Mouse (Mus musculus) layer of hippocampus, adult 6 months (tissue): Measurements from ENCODE around the gene Il25. TPM values are rescaled to one million over a fixed set of nuclear protein-coding genes. Genes with fewer than 3 reads are reported as not detected.

ENCODE experiments used
- long read RNA-seq, 2 experiments: library from polyadenylated mRNA; unstranded; transcript quantifications; one replicate each; pipeline ENCODE4 v2.0.0; 2019 to 2020
- microRNA-seq: library from miRNA; unstranded; fragments of <30 nt; microRNA quantifications from one replicate; pipeline ENCODE4 v1.2.0, GENCODE M21; 2020
- polyA plus RNA-seq: library from polyadenylated mRNA; unstranded; fragments of <200 nt; fragmentation: Nextera tagmentation; gene quantifications from 2 replicates; pipeline ENCODE4 v1.2.3, GENCODE M21; 2021

Gene Il25
- 0.35 and 0.73 TPM in 2 replicates for polyA plus RNA-seq
- long read RNA-seq, experiment 1 = 0 reads
- long read RNA-seq, experiment 2, partial matches to known transcripts = 0 of 1 reads
- long read RNA-seq, experiment 2, other reads (novel, unspliced or antisense) = 1 of 1 reads

DNA sequence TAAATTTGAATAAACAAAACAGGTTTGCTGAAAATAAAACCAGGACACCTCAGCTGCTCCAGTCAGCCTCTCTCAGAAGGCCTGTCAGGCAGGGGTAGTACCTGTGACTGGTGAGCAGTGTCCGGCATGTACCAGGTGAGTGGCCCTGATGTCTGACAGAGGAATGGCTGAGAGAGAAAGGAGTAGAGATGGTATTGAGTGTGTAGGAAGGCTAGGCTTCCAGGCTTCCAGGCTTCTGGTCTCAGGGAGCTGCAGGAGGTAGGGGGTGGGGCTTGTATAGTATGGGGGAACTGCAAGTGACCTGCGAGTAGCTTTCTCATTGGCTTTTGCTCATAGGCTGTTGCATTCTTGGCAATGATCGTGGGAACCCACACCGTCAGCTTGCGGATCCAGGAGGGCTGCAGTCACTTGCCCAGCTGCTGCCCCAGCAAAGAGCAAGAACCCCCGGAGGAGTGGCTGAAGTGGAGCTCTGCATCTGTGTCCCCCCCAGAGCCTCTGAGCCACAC, at the start of gene Il25:
Gene Il25, plus strand, starts transcription at position 51 of the 506 bp plus-strand sequence.

DNA sequence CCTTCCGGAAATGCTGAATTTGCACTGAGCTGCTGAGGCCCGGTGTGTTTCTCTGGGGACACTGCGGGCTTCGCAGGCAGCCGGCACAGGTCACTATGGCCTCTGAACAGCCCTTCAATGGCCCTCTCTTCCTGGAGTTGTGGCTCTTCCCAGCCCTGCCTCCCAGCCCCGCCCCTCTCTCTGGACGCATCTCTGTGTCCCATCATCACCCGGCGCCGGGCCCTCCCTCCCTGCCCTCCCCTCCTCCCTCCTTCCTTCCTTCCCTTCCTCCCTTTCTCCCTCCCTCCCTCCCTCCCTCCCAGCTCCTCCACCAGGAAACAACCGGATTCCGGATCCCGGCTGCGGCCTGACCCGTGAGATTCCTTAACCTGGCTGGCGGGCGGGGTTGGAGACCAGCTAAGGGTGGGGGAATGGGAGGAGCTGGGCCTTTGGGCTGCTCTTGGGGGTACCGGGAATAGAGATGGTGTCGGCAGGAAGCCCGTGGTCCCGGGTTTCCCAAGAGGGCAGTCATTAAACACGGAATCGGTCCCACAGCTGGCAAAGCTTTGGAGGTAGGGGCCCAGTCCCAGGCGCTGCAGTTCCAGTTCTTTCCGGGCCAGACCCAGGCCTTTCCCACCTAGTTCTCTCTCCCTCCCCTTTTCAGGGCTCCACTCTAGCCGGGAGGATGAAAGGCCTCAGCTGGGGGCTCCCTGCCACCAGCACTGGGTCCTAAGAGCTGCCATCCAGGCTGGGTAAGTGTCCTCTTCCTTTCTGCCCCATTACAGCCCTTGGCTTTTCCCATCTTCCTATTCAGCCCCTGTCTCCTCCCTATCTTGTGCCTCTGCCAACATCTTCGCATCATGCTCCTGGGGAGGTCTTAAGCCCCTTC, 49.1 kb upstream of the Il25 start, which contains the start of the genes Bcl2l2 and Gm20521:
Gene Bcl2l2, plus strand, starts transcription at position 224 of the 868 bp plus-strand sequence.
Gene Gm20521, plus strand, starts transcription at position 288 of the 868 bp plus-strand sequence.

DNA sequence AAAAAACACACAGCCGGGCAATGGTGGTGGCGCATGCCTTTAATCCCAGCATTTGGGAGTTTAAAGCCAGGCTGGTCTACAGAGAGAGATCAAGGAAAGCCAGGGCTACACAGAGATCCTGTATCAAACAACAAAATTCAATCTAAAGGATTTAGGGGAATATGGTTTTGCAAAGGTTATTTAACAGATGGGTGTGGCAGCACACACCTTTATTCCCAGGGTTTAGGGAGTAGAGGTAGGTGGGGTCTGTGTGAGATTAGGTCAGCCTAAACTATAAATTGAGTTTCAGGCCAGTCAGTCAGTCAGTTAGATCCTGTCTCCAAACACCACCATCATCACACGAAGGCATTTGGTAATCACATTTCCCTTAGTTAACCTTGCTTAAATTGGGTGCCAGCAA, 40.3 kb upstream of the Il25 start, which contains the start of gene Pabpn1:
Gene Pabpn1, plus strand, starts transcription at position 301 of the 400 bp plus-strand sequence.

DNA sequence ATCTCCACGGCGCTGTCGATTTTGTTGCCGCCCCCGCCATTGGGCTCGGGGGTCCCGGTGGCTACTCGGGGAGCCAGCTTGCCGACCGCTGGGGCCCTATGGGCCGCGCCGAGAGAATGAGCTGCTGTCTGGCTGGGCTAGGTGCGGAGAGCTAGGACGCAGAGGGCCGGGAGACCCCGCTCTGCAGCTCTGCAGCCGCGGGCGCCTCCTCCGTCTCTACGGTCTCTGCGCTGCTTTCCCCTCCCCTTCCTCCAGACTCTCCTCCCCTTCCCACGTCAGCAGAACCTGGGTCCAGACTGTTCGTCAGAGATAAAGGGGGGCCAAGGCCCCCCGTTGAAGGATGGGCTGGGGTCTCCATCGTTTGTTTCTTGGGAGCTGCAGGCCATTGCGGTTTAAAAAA, 19.6 kb upstream of the Il25 start, which contains the start of gene Slc22a17:
Gene Slc22a17, minus strand, starts transcription at position 247 of the 400 bp plus-strand sequence.

DNA sequence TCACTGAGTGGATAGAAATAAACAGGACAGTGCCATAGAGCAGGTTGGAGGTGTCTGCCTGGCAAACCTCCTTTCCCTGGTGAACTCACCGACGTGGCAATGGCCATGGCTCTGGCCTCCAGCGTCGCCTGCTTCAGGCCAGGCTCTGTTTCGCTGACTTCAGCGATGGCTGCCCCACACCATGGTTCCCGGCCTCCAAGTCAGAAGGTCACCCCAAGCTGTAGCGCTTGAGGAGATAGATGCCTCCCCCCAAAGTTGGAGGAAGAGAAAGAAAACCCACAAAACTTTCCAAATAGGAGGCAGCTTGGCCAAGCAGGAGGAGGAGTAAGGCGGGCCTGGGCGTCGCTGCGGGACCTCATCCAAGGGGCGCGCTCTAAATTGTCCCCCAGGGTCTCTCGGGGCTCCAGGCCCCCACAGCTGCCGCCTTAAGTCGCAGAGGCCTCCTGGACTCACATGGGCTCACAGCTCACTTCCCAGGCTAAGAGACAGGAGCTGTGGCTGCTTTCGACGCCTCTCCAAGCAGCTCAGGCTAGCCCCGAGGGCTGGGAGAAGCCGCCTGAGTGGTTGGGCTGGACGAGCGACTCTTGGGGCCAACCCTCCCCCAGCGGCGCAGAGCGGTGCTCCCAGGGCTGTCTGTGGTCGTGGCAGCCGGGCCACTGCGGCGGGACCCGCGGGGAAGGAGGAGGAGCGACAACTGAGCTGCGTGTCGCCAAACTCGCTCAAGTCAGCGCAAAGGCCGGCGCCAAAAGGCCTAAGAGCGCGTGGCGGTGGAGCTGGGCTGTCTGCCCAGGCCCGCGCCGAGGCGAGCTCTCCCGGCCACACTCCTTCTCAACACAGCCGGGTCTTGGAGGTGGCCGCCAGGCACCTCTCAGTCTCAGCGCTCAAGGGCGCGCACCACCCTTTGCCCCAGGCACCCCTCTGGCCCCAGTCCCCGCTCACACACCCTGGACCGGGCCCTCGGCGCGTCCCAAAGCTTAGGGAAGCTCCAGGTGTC, 6.8 kb upstream of the Il25 start, which contains the start of gene Efs:
Gene Efs, minus strand, starts transcription at position 778 of the 994 bp plus-strand sequence.

DNA sequence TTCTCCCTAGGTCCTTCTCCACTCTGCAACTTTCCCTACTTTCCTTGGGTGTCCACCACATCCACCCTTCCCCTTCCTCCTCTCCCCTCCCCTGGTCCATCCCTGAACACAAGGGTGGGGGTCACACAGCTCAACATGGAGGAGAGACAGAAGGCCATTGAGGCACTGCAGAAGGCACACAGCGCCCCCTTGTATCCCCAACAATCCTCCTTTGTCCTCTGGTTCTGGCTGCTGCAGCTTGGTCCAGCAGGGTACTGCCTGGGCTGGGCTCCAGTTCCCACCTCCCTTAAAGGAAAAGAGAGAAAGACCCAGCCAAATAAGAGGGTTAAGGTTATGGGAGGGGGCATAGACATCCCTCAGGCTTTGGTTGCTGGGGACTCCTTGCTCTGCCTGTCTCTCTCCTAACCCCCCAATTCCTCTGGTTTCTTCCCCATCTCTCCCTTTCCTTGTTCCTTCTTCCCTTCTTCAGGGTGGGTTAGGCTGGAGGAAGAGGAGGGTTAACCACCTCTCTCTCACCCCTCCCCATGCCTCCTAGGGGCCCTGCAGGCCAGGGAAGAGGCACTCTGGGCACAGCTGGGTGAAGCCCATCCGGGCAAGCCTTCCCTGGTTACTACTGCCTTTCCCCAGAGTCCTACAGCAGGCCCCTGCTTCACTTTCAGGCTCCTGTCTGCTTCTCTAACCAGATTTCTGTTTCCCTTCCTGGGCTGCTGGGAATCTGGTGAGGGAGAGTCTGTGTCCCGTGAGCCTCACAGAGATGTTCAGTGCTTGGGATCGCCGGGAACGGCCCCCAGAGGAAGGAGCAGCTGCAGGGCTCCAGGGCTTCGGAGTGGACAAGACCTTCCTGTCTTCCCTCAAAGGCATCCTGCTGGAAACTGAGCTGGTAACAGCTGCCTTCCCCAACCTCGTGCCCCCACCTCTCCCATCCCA, 3.7 kb downstream of the Il25 start, which contains the start of gene Cmtm5:
Gene Cmtm5, plus strand, starts transcription at position 358 of the 927 bp plus-strand sequence.

DNA sequence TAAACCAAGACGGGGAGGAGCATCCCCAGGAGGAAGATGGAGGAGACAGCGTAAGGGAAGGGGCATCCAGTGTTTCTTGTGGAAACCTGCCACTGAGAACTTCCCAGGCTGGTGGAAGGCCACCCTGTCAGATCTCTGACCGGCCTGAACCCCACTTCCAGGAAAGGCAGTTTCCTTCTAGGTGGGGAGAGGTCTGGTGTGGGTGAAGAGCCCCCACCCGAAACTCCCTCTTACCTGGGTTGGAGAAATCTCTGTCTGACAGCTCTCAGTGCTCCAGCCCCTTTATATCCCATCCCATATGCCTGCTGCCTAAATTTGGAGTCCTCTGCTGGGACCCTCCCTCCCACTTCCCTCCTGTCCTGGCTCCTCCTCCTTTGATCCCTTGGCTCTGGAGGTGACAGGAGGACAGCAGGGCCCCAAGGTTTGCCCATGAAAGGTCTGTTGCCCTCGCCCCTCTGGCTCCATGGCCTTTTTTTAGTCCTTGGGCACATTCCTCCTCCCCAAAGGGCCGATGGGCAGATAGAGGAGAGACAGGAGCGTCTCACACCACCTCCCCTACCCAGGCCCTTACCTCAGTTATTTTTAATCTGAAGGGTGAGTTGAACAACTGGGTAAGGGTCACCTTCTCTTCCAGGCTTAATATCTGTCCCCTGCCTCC, 34.0 kb downstream of the Il25 start, which contains the start of gene Myh6:
Gene Myh6, minus strand, starts transcription at position 608 of the 658 bp plus-strand sequence.

DNA sequence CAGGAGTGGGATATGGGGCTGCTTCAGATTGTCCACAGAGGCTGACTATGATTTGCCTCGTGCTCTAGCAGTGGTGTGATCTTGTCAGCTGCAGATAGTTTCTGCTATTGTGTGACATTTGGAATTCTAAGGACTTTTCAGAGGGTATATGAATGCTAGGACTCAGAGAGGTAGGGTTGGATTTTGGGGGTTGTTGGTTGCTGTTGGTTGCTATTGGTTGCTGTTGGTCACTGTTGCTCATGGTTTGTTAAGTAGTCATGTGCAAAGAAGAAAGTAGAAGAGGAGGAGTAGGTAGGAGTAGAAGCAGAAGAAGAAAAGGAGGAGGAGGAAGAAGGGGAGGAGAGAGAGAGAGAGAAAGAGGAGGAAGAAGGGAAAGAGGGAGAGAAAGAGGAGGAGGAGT, 44.1 kb downstream of the Il25 start, which contains the start of gene Gm17428:
Gene Gm17428, plus strand, starts transcription at position 301 of the 400 bp plus-strand sequence.

Small RNAs within 50 kb of the gene (microRNA-seq; reads per million reads assigned to microRNA genes)
- not detected for gene Mir208a
- gene Mir208b = not detected

Other genes with a start within 250 kb of the Il25 start
- 45.3 and 57.3 TPM in 2 replicates for gene 1700123O20Rik, start 246.5 kb upstream of the Il25 start, polyA plus RNA-seq
- gene Acin1, start 245.8 kb upstream of the Il25 start, polyA plus RNA-seq = 33.5 and 35.4 TPM in 2 replicates
- gene Gm29776, start 233.9 kb upstream of the Il25 start, polyA plus RNA-seq = 0.05 TPM in 1 of 2 replicates, not detected in the other
- not detected in 2 replicates for gene Cebpe, start 220.5 kb upstream of the Il25 start, polyA plus RNA-seq
- 24.6 and 27.1 TPM in 2 replicates for gene Slc7a8, start 150.7 kb upstream of the Il25 start, polyA plus RNA-seq
- not detected in 2 replicates for gene Rnf212b, start 118.6 kb upstream of the Il25 start, polyA plus RNA-seq
- 7.2 and 7.3 TPM in 2 replicates for gene Homez, start 61.7 kb upstream of the Il25 start, polyA plus RNA-seq
- gene Ppp1r3e, start 55.1 kb upstream of the Il25 start, polyA plus RNA-seq = 5.0 and 6.8 TPM in 2 replicates
- gene Bcl2l2, start 49.3 kb upstream of the Il25 start, polyA plus RNA-seq = 5.8 TPM in 2 replicates
- not detected in 2 replicates for gene Gm20521, start 49.3 kb upstream of the Il25 start, polyA plus RNA-seq
- 15.8 and 16.7 TPM in 2 replicates for gene Pabpn1, start 40.2 kb upstream of the Il25 start, polyA plus RNA-seq
- gene Slc22a17, start 19.6 kb upstream of the Il25 start, polyA plus RNA-seq = 142 and 162 TPM in 2 replicates
- gene Efs, start 6.6 kb upstream of the Il25 start, polyA plus RNA-seq = 2.9 and 3.2 TPM in 2 replicates
- gene Cmtm5, start 3.6 kb downstream of the Il25 start, polyA plus RNA-seq = 137 and 147 TPM in 2 replicates
- gene Myh6, start 34.2 kb downstream of the Il25 start, polyA plus RNA-seq = 1.9 and 4.0 TPM in 2 replicates
- not detected in 2 replicates for gene Gm17428, start 44.2 kb downstream of the Il25 start, polyA plus RNA-seq
- gene Myh7, start 61.9 kb downstream of the Il25 start, polyA plus RNA-seq = 26.7 and 28.7 TPM in 2 replicates
- gene Ngdn, start 82.8 kb downstream of the Il25 start, polyA plus RNA-seq = 68.5 and 69.0 TPM in 2 replicates
- 4.2 and 4.6 TPM in 2 replicates for gene Zfhx2, start 159.6 kb downstream of the Il25 start, polyA plus RNA-seq
- 14.7 and 14.9 TPM in 2 replicates for gene Thtpa, start 162.1 kb downstream of the Il25 start, polyA plus RNA-seq
- 0.68 and 0.72 TPM in 2 replicates for gene Ap1g2, start 173.9 kb downstream of the Il25 start, polyA plus RNA-seq
- gene Jph4, start 184.2 kb downstream of the Il25 start, polyA plus RNA-seq = 35.2 and 35.4 TPM in 2 replicates